Mouse (Mus musculus): ENCODE data around the gene Ubxn4.
"Not testable (repeated sequence)": the region's sequence is repeated elsewhere in the genome, so short reads cannot be mapped to it uniquely, and the experiment has no call there.

Ubxn4 gene

GRCm38 (mm10) chr1:128243627-128243995 is at the start of gene Ubxn4:
Ubxn4 (plus strand) TSS chr1:128243964.
- DNase-seq (ENCODE audit: low spot score): no peak

DNA sequence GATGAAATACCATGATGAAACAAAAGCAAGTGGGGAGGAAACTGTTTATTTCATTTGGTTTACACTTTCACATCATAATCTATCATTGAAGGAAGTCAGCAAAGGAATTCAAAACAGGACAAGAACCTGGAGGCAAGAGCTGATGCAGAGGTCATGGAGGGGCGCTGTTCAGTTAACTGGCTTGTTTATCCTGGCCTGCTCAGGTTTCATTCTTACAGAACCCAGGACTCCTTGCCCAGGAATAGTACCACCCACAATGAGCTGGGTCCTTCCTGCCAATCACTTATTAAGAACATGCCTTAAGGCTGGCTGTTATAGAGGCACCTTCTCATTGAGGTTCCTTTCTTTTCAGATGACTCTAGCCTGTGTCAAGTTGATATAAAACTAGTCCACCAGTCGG is 49.8 kb upstream of the Ubxn4 start:
- DNase-seq (ENCODE audit: low spot score): no peak

DNA sequence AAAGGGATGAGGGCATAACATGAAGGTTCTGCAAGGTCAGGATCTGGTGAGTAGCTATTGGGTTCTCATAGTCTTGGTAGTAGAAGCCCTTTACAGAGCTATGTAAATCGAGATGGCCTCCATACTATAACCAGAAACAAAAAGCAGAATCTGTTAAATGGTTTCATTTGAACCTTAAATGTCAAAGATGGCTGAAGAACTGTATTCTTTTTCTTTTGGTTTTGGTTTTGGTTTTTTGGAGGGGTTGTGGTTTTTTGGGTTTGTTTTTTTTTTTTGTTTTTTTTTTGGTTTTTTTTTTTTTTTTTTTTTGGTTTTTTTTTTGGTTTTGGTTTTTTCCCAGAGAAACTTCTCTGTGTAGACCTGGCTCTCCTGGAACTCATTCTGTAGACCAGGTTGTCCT is 46.4 kb upstream of the Ubxn4 start:
- no peak for DNase-seq (ENCODE audit: low spot score)

- no peak for DNase-seq (ENCODE audit: low spot score)
Measured at GRCm38 (mm10) chr1:128213261-128213660, 30.5 kb upstream of the Ubxn4 start.

- no peak for DNase-seq (ENCODE audit: low spot score)
Measured at GRCm38 (mm10) chr1:128221886-128222285, 21.9 kb upstream of the Ubxn4 start.

DNA sequence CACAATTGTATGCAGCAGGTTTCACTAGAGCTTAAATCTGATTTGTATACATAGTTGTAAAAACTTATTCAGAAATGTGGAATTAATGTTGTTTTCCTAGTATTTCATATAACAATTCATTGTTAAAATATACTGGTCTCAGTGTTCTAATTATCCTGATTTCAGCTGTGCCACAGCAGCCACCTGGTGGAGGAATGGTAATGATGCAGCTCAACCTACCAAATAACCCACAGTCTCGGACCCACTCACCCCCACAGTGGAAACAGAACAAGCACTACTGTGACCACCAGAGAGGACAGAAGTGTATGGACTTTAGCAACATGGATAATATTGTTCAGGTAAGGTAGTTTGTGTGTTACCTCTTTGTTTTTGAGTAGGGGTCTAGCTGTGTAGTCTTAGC is 20.5 kb upstream of the Ubxn4 start:
- no peak for DNase-seq (ENCODE audit: low spot score)

DNA sequence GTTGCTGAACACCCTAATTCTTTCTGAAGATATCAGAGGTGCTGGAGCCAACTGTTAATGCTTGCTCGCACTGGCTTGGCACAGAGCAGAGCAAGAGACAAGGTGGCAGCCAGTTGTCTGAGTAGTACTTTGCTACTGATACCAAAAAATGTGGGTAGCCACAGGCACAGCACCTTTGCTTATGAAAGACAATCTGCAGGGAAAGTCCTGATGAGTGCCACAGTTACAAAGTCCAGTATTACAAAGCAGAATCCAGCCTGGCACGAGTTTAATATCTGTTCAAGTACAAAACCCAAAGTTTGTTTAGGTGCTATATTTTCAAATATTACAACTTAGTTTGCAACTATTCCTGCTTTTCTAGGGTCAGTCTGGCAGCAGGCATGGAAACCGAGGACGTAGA is 8.6 kb upstream of the Ubxn4 start:
- no peak for DNase-seq (ENCODE audit: low spot score)

DNA sequence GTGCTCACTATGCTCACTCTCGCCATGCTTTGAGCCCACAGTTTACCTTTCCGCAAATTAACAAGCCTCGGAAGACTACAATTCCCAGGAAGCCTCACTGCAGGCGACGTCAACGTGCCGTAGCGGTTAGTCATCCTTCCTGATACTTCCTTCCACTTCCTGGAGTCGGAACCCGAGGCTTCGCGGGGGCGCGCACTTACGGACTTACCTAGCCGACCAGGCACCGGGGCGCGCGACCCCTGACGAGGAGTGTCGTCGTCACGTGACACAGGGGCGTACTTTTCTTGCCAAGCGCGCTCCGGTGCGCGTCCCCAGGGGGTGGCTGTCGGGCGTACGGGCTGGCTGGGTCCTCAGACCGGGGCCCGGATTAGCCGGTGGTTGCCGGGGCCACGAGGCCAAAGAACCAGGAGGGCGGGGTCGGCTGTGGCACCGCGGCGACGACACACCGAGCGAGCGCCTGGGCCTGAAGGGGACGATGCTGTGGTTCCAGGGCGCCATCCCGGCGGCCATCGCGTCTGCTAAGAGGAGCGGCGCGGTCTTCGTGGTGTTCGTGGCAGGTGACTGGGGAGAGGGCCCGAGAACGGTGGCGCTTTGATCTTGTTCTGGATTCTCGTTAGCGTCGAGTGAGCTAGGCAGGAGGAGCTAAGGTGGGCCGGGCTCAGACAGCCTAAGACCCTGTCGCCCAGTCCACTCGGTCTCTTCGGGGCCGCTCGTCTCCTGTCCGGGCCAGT is 397 bp downstream of the Ubxn4 start:
- DNase-seq (ENCODE audit: low spot score): peak; percentile 97

DNA sequence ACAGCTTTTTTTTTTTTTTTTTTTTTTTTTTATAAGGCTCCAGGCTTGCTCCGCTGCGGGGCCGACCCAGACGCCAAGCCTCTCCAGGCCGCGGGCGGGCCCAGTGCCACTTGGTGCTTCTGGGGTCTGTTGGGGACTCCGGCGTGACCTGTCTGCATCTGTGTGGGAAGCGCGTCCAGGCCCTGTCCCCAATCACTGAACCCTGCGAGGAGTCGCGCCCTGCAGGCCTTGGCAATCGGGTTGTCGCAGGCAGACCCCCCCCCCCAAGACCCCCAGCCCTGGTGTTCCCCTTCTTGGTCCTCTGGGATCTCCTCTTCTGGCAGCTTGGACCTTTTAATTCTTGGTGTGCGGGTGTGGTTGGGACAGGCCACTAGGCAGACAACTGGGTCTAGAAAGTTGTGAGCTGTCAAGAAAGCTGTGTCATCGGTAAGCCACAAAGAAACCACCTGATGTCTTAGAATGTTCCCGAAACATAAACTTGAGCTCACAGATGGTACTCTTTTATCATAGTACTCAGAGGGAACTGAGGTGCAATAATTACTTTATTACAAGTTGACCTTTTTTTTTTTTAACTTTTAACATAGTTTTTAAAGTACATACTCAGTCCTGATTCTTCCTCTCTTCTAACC is 1.1 kb downstream of the Ubxn4 start:
- peak; percentile 12 for DNase-seq (ENCODE audit: low spot score)

- DNase-seq (ENCODE audit: low spot score): not testable (repeated sequence)
Measured at GRCm38 (mm10) chr1:128267061-128267460, 23.3 kb downstream of the Ubxn4 start.

GRCm38 (mm10) chr1:128270731-128271130 is 27.0 kb downstream of the Ubxn4 start:
- DNase-seq (ENCODE audit: low spot score): no peak

GRCm38 (mm10) chr1:128275908-128276307 is 32.1 kb downstream of the Ubxn4 start:
- DNase-seq (ENCODE audit: low spot score): no peak

DNA sequence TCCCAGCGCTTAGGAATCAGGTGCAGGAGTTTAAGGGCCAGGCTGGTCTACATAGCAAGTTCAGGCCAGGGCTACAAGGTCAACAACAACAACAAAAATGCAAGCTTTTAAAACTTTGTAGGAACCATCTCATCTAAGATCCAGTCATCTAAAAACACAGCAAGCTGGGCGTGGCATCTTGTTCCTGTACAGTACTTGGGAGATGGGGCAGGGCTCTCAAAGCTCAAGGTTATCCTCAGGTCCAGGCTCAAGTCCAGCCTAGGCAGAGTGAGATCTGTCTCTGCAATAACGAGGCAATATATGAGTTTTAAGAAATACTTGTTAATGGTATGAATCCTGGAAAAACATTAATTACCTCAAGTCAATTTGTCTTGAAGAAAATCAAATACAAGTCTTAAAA is 34.8 kb downstream of the Ubxn4 start:
- DNase-seq (ENCODE audit: low spot score): no peak

GRCm38 (mm10) chr1:128281753-128282152 is 38.0 kb downstream of the Ubxn4 start:
- DNase-seq (ENCODE audit: low spot score): no peak

GRCm38 (mm10) chr1:128282924-128283323 is 39.2 kb downstream of the Ubxn4 start:
- no peak for DNase-seq (ENCODE audit: low spot score)

- no peak for DNase-seq (ENCODE audit: low spot score)
Measured at GRCm38 (mm10) chr1:128284157-128284690, 40.5 kb downstream of the Ubxn4 start.

GRCm38 (mm10) chr1:128285136-128285535 is 41.4 kb downstream of the Ubxn4 start:
- no peak for DNase-seq (ENCODE audit: low spot score)

GRCm38 (mm10) chr1:128290295-128290694 is 46.5 kb downstream of the Ubxn4 start:
- DNase-seq (ENCODE audit: low spot score): no peak

DNA sequence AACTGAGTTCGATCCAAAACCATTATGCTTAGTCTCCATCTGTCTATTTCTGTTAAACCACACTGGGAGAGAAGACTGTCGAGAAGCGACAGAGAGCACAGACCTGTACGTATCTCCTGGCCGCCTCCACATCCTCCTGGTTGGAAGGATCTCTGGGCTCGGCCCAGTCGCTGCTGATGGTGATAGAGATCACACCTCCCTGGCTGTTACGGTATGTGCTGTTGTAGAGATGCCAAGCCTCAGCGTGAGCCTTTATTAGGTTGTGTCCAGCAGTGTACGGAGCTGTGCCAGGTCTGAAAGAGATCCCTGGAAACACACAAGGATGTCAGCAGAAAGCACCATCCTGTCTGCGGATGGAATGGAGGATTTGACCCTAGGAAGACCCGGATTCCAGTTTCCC is 49.8 kb downstream of the Ubxn4 start:
- DNase-seq (ENCODE audit: low spot score): no peak

GRCm38 (mm10) chr1:128295296-128295695 is 51.5 kb downstream of the Ubxn4 start:
- DNase-seq (ENCODE audit: low spot score): no peak

GRCm38 (mm10) chr1:128295717-128296528 is 52.2 kb downstream of the Ubxn4 start:
- DNase-seq (ENCODE audit: low spot score): no peak

GRCm38 (mm10) chr1:128303900-128304299 is 60.1 kb downstream of the Ubxn4 start:
- no peak for DNase-seq (ENCODE audit: low spot score)

- DNase-seq (ENCODE audit: low spot score): no peak
Measured at GRCm38 (mm10) chr1:128309043-128309442, 65.3 kb downstream of the Ubxn4 start.

Data from lung, postnatal 25 days (tissue).